Mouse (Mus musculus) liver, adult 2 months (tissue): ENCODE measurements around the gene Pafah1b2. TPM values are rescaled to one million over a fixed set of nuclear protein-coding genes. Genes with fewer than 3 reads are reported as not detected.
A peak's percentile ranks its signal among the peaks of the same experiment; 100 is the strongest.

Experiments used
- DNase-seq: peaks from one replicate; pipeline ENCODE4 v3.0.0-alpha.2; 2011; ENCODE audit warnings: low read depth, low spot score; ENCODE audit errors: extremely low read depth
- H3K27ac ChIP-seq: fragments of 200-500 bp; replicated peaks from 2 replicates; pipeline ENCODE4 v1.5.1; 2012; ENCODE audit warnings: low read depth, mild to moderate bottlenecking, control low read depth, inconsistent platforms, low read length; ENCODE audit not compliant: insufficient read depth
- H3K27me3 ChIP-seq: fragments of 200-500 bp; 2 replicates; pipeline ENCODE4 v1.6.1; 2012; ENCODE audit warnings: mild to moderate bottlenecking, moderate library complexity, low read length, inconsistent platforms; ENCODE audit not compliant: control insufficient read depth, insufficient read depth
- H3K36me3 ChIP-seq: fragments of 200-500 bp; 2 replicates; pipeline ENCODE4 v1.6.1; 2012; ENCODE audit warnings: low read length, inconsistent platforms; ENCODE audit not compliant: control insufficient read depth, insufficient read depth
- H3K4me1 ChIP-seq: fragments of 200-500 bp; 2 replicates; pipeline ENCODE4 v1.6.1; 2011; ENCODE audit warnings: low read length; ENCODE audit not compliant: control insufficient read depth, insufficient read depth
- H3K4me3 ChIP-seq: fragments of 200-500 bp; 2 replicates; pipeline ENCODE4 v1.5.1; 2011; ENCODE audit warnings: low read depth, mild to moderate bottlenecking, control low read depth, low read length, moderate library complexity; ENCODE audit not compliant: insufficient read depth
- H3K79me2 ChIP-seq: fragments of 200-500 bp; 2 replicates; pipeline ENCODE4 v1.6.1; 2012; ENCODE audit warnings: inconsistent platforms, mild to moderate bottlenecking, low read length, moderate library complexity; ENCODE audit not compliant: control insufficient read depth, insufficient read depth
- H3K9ac ChIP-seq: fragments of 200-500 bp; 2 replicates; pipeline ENCODE4 v1.6.1; 2012; ENCODE audit warnings: low read depth, mild to moderate bottlenecking, control low read depth, inconsistent platforms, low read length
- CTCF ChIP-seq: fragments of 200-500 bp; IDR thresholded peaks from 2 replicates; pipeline ENCODE4 v1.5.1; 2011; ENCODE audit warnings: low read depth, low read length, control low read depth
- POLR2A ChIP-seq: fragments of 200-500 bp; IDR thresholded peaks from 2 replicates; pipeline ENCODE4 v1.6.1; 2011; ENCODE audit warnings: low read length, control low read depth; ENCODE audit not compliant: insufficient read depth; ENCODE audit errors: extremely low read depth
- WGBS: fragments of 180-500 bp; shearing (Covaris S2); methylation state at CpG from one replicate; pipeline ENCODE4 v1.1.7; 2018; 5-methylcytosine and 5-hydroxymethylcytosine counted together
- polyA plus RNA-seq: library from polyadenylated mRNA; depleted of rRNA; stranded (reverse); fragments of >200 nt; gene quantifications from 2 replicates; pipeline ENCODE4 v1.2.3, GENCODE M21; 2012
- total RNA-seq: library from RNA; depleted of rRNA; stranded (reverse); fragments of >200 nt; gene quantifications from 2 replicates; pipeline ENCODE4 v1.2.3, GENCODE M21; 2014

The Pafah1b2 gene
- total and polyA plus RNA-seq, 2 experiments, result 14.2 to 14.8 TPM

DNA sequence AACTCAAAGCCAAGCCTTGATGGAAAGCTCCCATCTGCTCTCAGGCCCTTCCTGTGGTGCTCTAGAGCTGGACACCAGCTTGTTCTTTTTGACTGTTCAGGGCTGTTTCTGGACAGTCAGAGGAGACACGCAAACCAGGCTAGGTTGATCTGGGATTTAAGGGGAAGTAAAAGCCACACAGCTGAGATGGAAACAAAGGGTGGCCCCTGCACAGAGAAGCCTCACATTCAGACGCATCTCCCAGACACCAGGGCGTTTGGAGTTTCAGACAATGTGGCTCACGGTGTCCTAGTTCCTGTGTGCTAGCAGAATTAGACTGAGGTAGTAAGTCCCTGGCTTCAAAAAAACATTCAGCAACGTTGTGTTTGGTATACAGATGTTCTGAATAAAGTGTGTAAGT is 6.3 kb downstream of the Pafah1b2 start:
- Histone ChIP-seq H3K9ac (no peak overlapping the region), H3K4me1 (no peaks in the 10 kb centered on the region), H3K4me3 (no peak overlapping the region), H3K36me3 (no peaks in the 10 kb centered on the region), H3K27ac (no peak overlapping the region), H3K27me3 (no peaks in the 10 kb centered on the region), H3K79me2 (no peaks in the 10 kb centered on the region)
- TF ChIP-seq CTCF (no peak), POLR2A (no peak)
- no peak for DNase-seq
- 81% methylated on average over 5 of the region's 5 CpGs for WGBS

DNA sequence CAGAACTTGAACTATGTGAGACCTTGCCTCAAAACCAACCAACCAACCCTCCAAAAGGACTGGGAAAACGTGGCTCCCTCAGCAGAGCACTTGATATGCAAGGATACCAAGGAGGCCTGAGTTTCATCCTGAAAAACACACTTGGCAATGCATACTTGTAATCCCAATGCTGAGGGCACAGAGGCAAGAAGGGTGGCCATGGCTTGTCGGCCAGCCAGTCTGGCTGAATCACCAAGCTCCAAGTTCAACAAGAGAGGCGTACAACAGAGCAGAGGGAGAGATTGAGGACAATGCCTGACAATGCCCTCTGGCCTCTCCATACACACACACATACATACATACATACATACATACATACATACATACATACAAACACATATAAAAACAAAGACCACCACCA is 8.0 kb downstream of the Pafah1b2 start:
- Histone ChIP-seq H3K27ac (no peak overlapping the region), H3K27me3 (no peaks in the 10 kb centered on the region), H3K79me2 (no peaks in the 10 kb centered on the region), H3K9ac (no peak overlapping the region), H3K4me1 (no peaks in the 10 kb centered on the region), H3K36me3 (no peaks in the 10 kb centered on the region), H3K4me3 (no peak overlapping the region)
- TF ChIP-seq POLR2A, result no peak
- TF ChIP-seq CTCF, result no peak
- no peak for DNase-seq
- 62% methylated on average over 3 of the region's 3 CpGs for WGBS

GRCm38 (mm10) chr9:46003729-46004128 is 8.8 kb downstream of the Pafah1b2 start:
- H3K4me3 ChIP-seq, result no peak overlapping the region
- TF ChIP-seq POLR2A, result no peak
- TF ChIP-seq CTCF, result peak; percentile 69; the same call in 1 of the 2 replicates
- H3K9ac ChIP-seq, result no peak overlapping the region
- no peaks in the 10 kb centered on the region for H3K27me3 ChIP-seq
- no peaks in the 10 kb centered on the region for H3K4me1 ChIP-seq
- no peaks in the 10 kb centered on the region for H3K36me3 ChIP-seq
- no peaks in the 10 kb centered on the region for H3K79me2 ChIP-seq
- DNase-seq, result no peak
- H3K27ac ChIP-seq, result no peak overlapping the region
- 14% methylated on average over 7 of the region's 7 CpGs for WGBS

DNA sequence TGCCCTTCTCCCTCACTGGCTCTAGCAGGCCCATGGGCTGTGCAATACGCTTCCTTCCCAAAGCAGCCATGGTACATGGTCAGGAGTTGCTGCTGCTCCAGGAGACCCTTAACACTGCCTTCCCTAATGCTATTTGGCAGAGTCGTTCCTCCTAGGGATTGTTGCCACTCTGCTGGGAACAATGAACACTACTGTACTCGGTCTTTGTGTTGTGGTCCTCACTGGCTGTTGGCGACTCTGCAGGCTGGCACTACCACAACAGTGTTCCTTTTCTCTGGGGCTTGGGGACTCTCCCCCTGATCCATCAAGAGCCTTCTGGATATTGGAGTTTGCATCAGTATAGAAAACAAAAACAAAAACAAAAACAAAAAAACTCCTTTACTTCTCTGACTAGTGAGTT is 13.5 kb downstream of the Pafah1b2 start:
- Histone ChIP-seq H3K27ac (no peak overlapping the region), H3K4me3 (no peak overlapping the region), H3K4me1 (no peaks in the 10 kb centered on the region), H3K27me3 (no peaks in the 10 kb centered on the region), H3K9ac (no peak overlapping the region), H3K36me3 (no peaks in the 10 kb centered on the region), H3K79me2 (no peaks in the 10 kb centered on the region)
- DNase-seq, result no peak
- WGBS, result 84% methylated on average over 4 of the region's 4 CpGs
- no peak for TF ChIP-seq CTCF
- no peak for TF ChIP-seq POLR2A

- Histone ChIP-seq H3K27me3 (no peaks in the 10 kb centered on the region), H3K4me1 (peaks cover 9% of the 10 kb centered on the region), H3K36me3 (no peaks in the 10 kb centered on the region), H3K27ac (0 out of 2 replicates have a peak overlapping the region, but pooled peaks have one; percentile 70), H3K4me3 (peak overlapping the region; percentile 95), H3K9ac (no peak overlapping the region), H3K79me2 (peaks cover 27% of the 10 kb centered on the region)
- TF ChIP-seq CTCF, result no peak
- no peak for TF ChIP-seq POLR2A
- WGBS, result under 1% methylated on average over 4 of the region's 4 CpGs
- DNase-seq, result peak; percentile 75
Observed at GRCm38 (mm10) chr9:45985229-45985567, 27.3 kb downstream of the Pafah1b2 start.

DNA sequence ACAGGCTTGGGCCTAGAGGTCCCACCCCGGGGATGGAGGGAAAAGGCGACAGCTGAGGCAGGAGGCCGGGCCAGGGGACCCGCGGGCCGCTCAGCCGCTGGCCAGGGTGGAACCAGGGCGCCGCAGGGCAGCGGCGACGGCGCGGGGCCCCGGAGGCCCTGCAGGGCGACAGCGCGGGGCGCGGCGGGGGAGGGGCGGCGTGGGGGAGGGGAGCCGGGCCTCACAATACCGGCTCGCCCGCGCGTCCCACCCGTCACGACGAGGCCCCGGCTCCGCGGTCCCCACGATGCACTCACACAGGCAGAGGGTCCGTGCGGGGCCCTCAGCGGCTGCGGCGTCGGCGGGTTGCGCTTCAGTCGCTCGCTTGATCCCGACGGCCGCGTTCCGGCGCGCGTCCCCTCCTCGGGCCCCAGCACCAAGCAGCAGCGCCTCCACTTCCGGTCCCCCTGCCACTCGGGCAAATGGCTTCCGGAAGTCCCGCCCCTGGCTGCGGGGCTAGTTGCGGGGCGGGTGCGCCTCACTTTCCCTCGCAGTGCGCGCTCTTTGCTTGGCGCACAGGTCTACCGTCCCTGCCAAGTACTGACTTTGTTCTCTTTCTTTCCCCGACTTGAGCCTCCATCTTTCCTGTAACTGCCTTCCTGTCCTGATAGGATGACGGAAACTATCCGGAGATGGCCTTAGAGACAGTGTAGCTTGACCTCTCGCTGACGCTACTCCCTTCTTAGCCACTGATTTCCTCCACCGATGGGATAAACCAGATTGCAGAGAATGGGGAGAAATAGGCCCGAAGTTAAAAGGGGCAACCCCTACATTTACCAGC is 27.9 kb downstream of the Pafah1b2 start:
- DNase-seq, result peak; percentile 63
- Histone ChIP-seq H3K27ac (peak overlapping the region; percentile 70), H3K4me1 (peaks cover 9% of the 10 kb centered on the region), H3K4me3 (peak overlapping the region; percentile 95), H3K36me3 (no peaks in the 10 kb centered on the region), H3K27me3 (no peaks in the 10 kb centered on the region), H3K9ac (peak overlapping the region; percentile 97), H3K79me2 (peaks cover 33% of the 10 kb centered on the region)
- WGBS, result under 1% methylated on average over 71 of the region's 76 CpGs
- TF ChIP-seq CTCF (no peak), POLR2A (peak; percentile 63; the same call in 1 of the 2 replicates)
